Mouse (Mus musculus): ENCODE results near the gene Mttp.

Gene Mttp

GRCm38 (mm10) chr3:138049555-138049954 lies 95.2 kb downstream of the Mttp start:
- DNase-seq, result no peak

- no peak for DNase-seq
Observed at GRCm38 (mm10) chr3:138043316-138043715, 101.5 kb downstream of the Mttp start.

GRCm38 (mm10) chr3:138041591-138042301 lies 103.0 kb downstream of the Mttp start:
- DNase-seq, result no peak

GRCm38 (mm10) chr3:138040938-138041337 lies 103.8 kb downstream of the Mttp start:
- DNase-seq, result no peak
